Mouse (Mus musculus) brain, embryonic 18.5 days (tissue): ENCODE data around the gene Cln3.

Experiments used
- DNase-seq: peaks from one replicate; pipeline ENCODE4 v3.0.0-alpha.2; 2012; ENCODE audit warnings: low read depth, low spot score

Gene Cln3

DNA sequence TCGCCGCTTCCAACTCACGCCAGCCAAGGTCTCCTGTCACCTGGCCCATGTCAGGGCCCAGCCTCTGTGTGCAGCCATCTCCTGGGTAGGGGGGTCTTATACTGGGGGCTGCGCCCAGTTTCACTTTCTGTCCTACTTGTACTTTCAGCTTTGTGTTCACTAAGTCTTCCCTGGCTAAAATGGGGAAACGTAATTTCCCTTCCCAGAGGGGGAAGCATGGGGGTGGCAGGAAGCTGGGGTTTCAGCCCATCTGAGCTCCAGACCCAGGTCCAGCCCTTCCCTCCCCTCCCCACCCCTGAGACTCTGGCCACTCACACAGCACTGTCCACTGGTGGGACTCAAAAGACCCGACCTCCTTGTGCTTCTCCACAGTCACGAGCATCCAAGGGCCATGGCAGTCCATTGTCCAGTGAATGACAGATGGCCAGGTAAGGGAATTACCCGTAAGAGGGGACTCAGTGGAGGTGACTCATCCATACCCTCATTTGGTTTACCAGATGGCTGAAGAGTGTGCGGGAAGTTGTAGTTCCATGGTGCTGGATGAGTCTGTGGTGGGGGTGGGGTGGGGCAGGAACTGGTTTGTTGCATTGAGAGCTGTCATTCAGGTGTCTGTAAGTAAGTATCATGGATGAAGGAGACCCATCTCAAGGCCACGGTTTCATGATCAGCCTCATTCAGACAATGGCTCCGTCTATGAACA is 9.4 kb upstream of the Cln3 start, which contains the start of gene Il27:
Il27 (minus strand) TSS at position 80 of the 700 bp plus-strand sequence.
- DNase-seq = no peak

- no peak for DNase-seq
Observed at GRCm38 (mm10) chr7:126587779-126588178, 2.2 kb upstream of the Cln3 start.

DNA sequence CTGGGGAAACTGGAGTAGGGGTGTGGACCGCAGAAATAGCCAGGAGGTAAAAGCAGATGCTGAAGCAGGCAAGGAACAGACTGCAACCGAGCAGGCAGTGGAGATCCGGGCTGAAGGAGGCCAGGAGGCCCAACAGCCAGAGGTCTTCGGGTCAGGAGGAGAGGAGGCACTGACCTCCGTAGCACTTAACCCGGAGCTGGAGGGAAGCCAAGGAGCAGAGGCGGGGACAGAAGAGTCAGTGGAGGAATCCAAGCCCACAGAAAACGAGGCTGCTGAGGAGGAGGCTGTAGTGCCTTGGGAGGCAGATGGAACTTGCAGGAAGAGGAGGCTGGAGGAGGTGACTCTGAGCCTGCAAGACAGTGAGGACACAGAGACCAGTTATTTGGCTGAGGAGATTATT is 1.2 kb upstream of the Cln3 start:
- no peak for DNase-seq

DNA sequence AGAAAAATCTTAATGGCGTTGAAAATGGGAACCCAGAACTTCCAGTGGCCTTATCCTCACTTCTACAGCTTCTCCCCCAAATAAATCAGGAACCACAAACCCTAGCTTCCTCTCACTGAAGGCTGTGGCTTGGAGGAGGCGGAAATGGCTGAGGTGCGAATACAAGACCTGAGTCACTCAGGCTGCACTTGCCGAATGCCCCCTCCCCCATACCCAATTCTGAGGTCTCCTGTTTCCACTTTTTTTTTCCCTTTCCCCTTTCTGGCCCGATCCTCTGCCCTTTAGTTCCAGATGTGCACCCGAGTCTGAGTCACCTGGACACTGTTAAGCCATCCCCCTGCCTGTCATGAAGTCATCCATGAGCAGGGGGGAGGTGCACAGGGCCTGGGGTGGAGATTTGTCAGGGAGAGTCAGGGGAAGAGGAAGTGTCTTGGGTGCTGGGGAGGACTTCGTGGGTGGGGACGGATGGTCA is 1.1 kb downstream of the Cln3 start, which contains the start of gene Apobr:
Apobr (plus strand) TSS at position 437 of the 472 bp plus-strand sequence.
- no peak for DNase-seq

- DNase-seq = no peak
Observed at GRCm38 (mm10) chr7:126583761-126584160, 1.9 kb downstream of the Cln3 start.

GRCm38 (mm10) chr7:126583251-126583709 is 2.3 kb downstream of the Cln3 start:
- peak; percentile 83 for DNase-seq

GRCm38 (mm10) chr7:126582759-126583158 is 2.9 kb downstream of the Cln3 start:
- no peak for DNase-seq

- DNase-seq = no peak
Observed at GRCm38 (mm10) chr7:126581661-126582060, 4.0 kb downstream of the Cln3 start.

- no peak for DNase-seq
Observed at GRCm38 (mm10) chr7:126579172-126579571, 6.4 kb downstream of the Cln3 start.

GRCm38 (mm10) chr7:126576946-126577345 is 8.7 kb downstream of the Cln3 start:
- DNase-seq = no peak

- peak; percentile 85 for DNase-seq
Observed at GRCm38 (mm10) chr7:126566094-126566765, 19.4 kb downstream of the Cln3 start, which contains the start of gene Eif3c. Eif3c (minus strand) TSS chr7:126566411.

DNA sequence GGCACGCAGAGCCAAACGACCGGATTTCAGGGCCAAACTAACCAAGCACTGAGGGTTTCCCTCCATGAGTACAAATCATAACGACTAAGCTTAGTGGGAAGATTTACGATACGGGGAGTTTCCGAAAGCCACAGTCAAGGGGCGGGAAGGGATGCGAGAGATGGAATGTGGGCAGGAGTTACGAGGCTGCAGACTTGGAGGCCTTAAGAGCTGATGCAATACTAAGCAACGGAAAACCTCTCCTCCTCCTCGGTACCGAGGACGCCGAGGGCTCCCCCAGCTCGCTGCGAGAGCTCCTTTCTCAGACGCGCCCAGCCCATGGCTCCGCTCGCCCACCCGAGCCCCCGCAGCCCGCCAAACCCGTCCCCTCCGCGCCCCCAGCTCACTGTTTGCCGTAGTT is 19.9 kb downstream of the Cln3 start:
- no peak for DNase-seq

- no peak for DNase-seq
Observed at GRCm38 (mm10) chr7:126556635-126557034, 29.0 kb downstream of the Cln3 start.

DNA sequence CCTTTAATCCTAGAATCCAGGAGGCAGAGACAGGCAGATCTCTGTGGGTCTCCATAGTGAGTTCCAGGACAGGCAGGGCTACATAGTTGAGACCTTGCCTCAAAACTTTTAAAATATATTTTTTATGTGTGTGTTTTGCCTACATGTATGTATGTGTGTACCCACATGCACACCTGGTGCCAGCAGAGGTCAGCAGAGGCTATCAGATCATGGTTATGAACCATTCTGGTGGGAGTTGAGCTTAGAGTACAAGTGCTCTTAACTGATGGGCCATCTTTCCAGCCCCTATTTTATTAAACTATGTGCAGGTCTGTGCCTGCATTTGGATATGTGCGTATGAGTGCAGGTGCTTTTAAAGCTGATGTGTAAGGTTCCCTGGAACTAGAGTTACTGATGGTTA is 30.8 kb downstream of the Cln3 start:
- no peak for DNase-seq

GRCm38 (mm10) chr7:126545631-126546030 is 40.0 kb downstream of the Cln3 start:
- no peak for DNase-seq

DNA sequence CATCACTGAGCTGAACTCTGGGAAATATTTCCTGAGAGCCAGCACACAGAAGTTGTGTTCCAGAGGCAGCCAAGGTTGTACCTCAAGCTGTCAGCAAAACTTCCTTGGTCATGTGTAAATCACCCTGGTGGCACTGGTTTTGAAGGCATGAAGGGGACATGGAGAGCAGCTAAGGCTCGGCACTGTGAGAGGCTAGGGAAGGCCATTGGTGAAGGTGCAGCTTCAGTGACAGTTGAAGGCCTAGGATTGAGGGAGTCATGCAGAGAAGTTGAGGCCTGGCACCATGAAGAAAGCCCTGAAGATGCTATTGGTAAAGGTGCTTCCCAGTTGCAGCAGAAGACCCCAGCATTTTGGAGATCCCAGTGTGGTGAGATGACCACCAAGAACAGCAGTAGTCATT is 44.0 kb downstream of the Cln3 start:
- no peak for DNase-seq

- no peak for DNase-seq
Observed at GRCm38 (mm10) chr7:126537820-126538585, 47.6 kb downstream of the Cln3 start.

DNA sequence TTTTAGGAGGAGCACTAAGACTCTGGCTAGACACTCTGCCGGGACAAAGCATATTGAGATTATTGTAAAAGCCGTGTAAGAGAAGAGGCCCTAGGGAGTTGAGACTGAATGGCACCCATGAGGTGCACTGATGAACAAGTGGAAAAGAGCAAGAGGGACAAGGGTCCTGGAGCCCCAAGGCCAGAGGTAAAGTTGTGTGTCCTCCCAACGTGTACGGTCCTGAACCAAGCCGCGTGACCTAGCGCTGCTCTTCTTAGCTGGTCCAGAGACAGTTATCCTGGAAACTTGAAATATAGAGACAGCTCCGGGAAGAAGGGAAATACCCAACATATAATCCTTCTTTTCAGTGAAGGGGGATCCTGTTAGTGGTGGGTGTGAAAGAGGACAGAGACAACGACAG is 49.2 kb downstream of the Cln3 start:
- DNase-seq = no peak

DNA sequence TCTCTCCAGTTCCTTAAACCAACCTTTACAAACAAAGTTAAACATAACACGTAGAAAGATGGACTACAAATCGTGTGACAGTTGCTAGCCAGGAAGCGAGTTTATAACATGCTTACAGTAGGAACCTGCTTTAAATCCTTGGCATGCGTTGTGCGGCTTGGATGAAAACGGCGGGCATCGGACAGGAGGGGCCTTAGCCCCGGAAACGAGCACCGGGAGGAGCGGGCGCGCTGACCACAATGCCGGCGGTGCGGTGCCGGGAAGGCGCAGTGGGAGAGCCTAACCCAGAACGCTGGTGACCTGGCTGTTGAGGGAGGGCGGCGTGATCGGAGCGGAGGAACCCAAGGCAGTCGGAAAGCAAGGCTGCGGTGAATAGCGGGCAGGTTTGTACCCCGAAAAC is 49.9 kb downstream of the Cln3 start:
- no peak for DNase-seq

DNA sequence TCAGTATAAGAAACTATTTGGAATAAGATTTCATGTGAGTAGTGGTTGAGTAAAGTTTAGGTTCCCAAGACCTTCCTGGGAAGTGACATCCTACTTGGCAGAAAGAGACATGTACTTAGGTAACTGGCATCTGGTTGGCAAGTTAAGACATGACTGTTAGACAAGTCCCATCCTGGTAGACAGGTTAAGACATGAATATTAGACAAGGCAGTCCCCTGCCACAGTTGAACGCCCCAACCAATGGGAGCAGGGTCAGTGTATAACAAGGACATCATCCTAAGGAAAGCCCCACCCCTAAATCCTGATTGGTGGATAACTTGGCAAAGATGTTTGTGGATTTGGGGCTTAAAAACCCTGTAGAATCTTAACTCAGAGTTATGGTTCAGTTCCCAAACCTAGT is 52.2 kb downstream of the Cln3 start:
- no peak for DNase-seq

DNA sequence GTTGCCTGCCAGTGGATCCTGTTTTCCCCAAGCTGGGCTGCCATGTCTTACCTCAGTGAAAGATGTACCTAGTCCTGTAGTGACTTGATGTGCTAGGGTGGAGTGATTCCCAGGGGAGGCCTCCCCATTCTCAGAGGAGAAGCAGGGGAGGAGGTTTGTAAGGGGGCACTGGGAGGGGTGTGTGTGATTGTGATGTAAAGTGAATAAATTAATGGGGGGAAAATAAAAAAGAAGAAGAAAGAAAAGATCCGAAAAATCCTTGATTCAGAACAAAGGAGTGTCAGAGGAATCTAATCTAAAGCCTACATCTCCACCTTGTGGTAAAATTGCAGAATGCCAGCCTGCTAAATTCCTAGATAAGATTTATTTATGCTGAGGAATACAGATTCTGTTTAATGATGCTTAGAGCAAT is 57.4 kb downstream of the Cln3 start:
- DNase-seq = peak; percentile 32

DNA sequence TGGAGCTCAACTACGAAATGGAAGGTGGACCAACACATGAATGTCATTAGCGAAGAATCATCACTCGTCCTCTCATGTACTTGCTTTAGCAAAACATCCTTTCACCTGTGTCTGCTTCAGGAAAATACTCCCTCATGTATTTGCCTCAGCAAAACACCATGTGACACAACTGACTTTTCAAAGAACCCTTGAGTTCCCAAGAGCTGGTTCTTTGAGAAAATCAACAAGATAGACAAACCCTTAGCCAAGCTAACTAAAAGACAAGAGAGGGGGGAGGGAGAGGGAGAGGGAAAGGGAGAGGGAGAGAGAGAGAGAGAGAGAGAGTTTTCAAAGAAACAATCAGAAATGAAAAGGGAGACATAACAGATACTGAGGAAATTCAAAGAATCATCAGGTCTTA is 62.3 kb downstream of the Cln3 start:
- no peak for DNase-seq
